Mouse (Mus musculus) neural tube, embryonic 10.5 days (tissue): ENCODE measurements around the gene 9330182L06Rik.

ENCODE experiments used
- DNase-seq: peaks from one replicate; pipeline ENCODE4 v3.0.0-alpha.2; 2017; ENCODE audit warnings: low spot score; ENCODE audit errors: extremely low spot score

Gene 9330182L06Rik

GRCm38 (mm10) chr5:9525507-9525906 lies 259.6 kb downstream of the 9330182L06Rik start:
- no peak for DNase-seq
